Mouse (Mus musculus): ENCODE data around the gene Poc1a. TPM values are rescaled to one million over a fixed set of nuclear protein-coding genes. Genes with fewer than 3 reads are reported as not detected.

The Poc1a gene
- total RNA-seq, 2 experiments from 2014 or later = 3.7 to 5.2 TPM

DNA sequence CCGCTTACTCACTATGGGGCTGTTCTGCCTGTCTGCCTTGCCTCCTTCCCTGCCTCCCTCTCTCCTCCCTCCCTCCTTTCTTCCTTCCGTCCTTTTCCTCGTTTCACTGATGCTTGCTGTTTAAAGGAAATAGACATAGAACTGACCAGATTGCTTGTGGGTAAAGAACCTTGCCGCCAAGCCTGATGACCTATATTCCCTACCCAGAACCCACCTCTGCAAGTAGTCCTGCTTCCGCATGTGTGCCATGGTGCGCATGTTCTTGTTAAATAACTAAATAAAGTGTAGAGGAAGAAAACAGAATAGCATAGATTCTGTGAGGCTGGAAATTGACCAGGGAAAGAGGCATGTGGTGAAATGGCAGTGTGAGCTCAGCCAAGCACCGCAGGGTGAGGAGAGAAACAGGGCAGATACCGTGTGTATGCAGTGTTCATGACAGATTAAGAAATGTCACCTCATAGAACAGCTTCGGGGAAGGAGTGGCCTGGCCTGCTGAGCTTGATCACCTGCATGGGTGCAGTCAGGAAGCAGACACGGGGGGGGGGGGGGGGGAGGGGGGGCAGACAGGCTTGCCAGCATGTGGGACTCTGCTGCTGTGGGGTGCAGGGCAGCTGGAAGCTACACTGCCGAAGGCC, 20.7 kb downstream of the Poc1a start:
- no peak for DNase-seq

GRCm38 (mm10) chr9:106302446-106303150, 21.7 kb downstream of the Poc1a start:
- DNase-seq = no peak

- DNase-seq = no peak
These were observed 22.6 kb downstream of the Poc1a start for GRCm38 (mm10) chr9:106303460-106303960.

GRCm38 (mm10) chr9:106305228-106305627, 24.4 kb downstream of the Poc1a start:
- DNase-seq = no peak

- peak; percentile 79 for DNase-seq
These were observed 25.9 kb downstream of the Poc1a start for GRCm38 (mm10) chr9:106306662-106307351.

DNA sequence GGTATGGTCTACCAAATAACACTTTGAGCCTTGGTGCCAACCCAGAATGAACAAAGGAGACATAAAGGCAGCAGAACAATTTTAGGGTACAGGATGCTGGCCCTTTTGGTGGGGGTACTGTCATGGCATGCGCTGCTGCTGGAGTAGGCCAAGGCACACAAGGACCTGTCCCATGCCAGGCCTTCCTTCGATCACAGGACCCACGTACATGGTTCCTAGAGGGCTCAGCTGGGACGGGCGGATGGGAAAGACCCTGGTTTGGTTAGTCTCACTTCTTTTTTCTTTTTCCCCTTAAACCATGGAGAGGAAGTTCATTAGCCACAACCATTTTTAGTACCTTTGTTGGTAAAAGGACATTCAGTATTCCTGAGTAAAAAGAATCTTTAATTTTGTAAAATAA, 27.3 kb downstream of the Poc1a start:
- DNase-seq = no peak

GRCm38 (mm10) chr9:106308555-106308954, 27.7 kb downstream of the Poc1a start:
- no peak for DNase-seq

- DNase-seq = no peak
These were observed 28.1 kb downstream of the Poc1a start for GRCm38 (mm10) chr9:106308983-106309382.

- DNase-seq = no peak
These were observed 29.0 kb downstream of the Poc1a start for GRCm38 (mm10) chr9:106309859-106310258.

DNA sequence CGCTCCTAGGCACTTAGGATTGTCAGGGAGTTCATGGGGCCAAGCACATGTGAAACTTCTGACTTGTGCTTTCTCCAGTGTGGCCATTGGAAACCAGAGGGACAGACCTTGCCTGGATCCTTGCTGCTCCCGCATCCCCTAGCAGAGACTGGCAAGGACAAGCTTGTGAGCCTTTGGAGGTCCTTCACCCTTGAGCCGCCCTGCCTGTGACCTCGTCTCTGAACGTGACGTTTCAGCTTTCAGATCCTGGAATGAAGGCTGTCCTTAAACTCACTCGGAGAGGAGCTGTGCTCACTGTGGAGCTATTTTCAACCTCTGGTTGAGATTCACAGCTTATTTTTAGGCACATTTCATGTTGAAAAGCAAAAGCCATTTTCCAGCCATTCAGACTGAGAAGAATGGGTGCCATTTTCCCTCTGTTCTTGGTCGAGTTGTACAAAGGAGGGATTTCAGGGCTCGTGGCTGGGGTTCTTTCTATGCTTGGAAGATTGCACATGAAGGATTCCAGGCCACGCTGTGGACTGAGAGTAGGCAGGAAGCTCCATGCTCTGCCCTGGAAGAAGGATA, 30.8 kb downstream of the Poc1a start:
- no peak for DNase-seq

GRCm38 (mm10) chr9:106312950-106313360, 32.1 kb downstream of the Poc1a start:
- DNase-seq = no peak

DNA sequence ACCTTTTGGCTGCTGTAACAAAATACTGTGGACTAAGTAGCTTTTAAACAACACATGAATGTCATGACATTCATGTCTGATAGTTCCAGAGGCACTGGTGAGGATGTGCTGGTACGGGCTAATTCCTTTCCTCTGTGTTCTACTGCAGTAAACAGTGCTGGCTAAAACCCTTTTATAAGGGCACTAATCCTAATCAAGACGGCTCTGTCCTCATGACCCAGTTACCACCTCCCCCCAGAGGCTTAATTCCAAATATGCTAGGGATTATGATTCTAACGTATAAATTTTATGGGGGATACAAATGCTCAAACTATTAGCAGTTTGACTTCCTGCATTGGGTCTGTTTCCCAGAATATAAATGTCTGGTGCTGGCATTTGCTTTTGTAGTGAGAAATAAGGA, 33.3 kb downstream of the Poc1a start:
- no peak for DNase-seq

DNA sequence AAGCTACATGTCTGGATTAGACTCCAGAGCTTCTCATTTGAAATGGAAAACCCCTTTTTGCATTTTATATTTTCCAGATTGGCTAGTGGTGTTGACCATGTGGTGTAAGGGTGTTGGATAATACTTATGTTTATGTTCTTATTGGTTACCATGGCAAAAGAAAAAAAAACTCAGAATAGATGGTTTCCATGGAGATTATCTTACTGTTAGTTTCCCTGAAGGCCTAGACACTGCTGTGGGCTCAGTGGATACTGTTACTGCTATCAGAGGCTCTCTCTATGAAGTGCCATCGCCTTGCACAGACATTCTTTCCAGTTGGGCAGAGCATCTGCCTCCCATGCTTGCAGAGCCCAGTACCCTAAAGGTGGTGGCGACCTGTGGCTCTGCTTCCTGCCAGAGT, 37.2 kb downstream of the Poc1a start:
- DNase-seq = no peak

GRCm38 (mm10) chr9:106319095-106319494, 38.2 kb downstream of the Poc1a start:
- DNase-seq = no peak

- no peak for DNase-seq
These were observed 41.6 kb downstream of the Poc1a start for GRCm38 (mm10) chr9:106322497-106322896.

DNA sequence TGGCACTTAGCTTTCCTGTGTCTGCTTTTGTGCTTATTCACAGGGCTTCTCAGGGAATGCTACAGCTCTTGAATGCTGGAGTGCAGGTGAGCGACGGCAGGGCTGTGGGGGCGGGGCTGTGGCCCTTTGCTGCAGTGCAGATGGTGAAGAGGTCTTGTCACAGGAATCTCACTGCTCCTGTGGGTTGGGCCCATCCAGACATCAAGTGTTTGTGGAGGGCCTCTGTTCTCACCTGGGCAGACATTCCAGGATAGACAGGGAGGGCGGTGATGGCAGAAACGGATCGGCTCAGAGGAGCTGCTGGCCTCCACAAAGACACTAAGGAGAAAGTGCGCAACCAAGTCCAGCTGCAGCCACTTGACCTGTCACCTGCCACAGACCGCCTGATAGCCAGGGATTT, 45.4 kb downstream of the Poc1a start:
- DNase-seq = no peak

- no peak for DNase-seq
These were observed 46.4 kb downstream of the Poc1a start for GRCm38 (mm10) chr9:106327125-106327809.

DNA sequence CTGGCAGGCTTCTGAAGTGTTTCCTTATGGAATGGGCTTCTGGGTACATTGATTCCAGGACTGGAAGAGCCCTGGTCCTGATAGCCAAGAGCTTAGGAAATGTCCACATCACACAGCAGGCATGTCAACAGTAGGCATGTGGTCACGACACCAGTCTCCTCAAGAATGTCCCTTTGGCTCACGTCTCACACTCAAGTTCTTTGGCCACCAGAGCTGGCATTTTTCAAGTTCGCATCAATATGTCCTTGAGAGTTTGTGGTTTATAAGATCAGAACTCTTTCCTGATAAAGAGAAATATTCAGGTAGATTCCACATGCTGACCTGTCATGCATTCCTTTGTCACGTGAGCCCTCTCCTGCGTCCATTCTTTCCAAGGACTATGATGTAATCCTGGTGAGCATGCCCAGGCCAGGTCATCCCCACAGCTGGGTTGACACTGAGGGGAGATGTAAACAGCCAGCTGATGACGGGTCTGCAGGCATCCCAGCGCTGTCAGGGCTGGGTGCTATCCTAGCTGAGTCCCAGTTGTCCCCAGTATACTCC, 47.3 kb downstream of the Poc1a start:
- DNase-seq = no peak

DNA sequence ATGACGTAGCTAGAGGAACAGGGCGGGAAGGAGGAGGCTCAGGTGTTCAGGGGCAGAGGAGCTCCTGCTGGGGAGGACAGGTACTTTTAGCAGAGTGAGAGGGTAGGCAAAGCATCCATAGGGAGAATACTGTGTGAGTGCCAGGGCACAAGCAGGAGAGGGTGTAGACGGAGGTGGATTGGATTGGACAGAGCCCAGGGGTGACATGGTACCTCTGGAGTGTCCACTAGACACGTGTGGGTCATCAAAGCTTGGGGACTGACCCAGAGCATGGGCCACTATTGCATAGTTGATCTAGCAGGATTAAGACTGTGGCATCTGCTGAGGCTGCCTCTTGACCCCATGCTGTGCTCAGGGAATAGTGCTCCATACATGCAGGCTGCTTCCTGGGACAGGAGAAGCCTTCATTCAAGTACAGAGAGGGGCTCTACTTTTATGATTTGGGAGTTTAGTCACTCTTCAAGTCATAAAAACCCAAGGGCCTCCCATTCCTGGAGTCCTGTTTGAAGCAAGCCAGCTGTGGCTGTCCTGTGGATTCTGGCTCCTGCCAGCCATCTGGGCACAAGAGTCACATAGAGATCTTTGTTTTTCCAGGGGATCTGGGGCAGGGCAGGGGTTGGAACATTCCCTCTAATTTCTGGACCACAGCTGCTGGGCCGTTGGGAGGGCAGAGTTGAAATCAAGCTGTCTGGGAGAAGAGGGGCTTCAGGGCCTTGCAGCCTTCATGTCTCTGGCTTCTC, 48.1 kb downstream of the Poc1a start:
- no peak for DNase-seq

- no peak for DNase-seq
These were observed 51.9 kb downstream of the Poc1a start for GRCm38 (mm10) chr9:106332746-106333145.

DNA sequence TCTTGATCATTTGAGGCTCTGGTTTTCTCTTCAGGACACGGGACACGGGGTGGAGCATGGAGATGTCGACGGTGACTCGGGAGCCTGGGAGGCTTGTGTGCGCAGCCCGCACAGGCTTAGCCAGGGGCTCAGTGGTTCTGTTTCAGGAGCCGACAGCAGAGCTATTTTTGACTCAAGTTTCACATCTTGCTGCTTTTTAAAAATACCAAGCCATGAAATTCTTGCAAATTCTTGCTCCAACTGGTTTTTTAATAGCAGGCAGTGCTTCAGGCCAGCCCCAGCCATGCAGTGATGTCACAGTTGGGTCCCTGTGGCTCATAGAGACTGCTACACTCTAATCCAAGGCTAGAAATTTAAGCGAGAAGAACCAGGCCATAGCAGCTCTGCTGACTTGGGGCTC, 56.8 kb downstream of the Poc1a start:
- DNase-seq = no peak
